Mouse (Mus musculus) kidney, adult 2 months (tissue): ENCODE measurements at regions not wholly inside any gene's neighbourhood (a gene's known extent, or its start where the extent isn't known, plus 50 kb on each side); places are given as distances from the start of the nearest gene placed in this dataset.

Experiments used
- DNase-seq: peaks from one replicate; pipeline ENCODE4 v3.0.0; 2021
- H3K27ac ChIP-seq: fragments of 200-500 bp; 2 replicates; pipeline ENCODE4 v1.5.1; 2012; ENCODE audit warnings: low read depth, low read length, control low read depth, inconsistent platforms; ENCODE audit not compliant: insufficient read depth
- H3K27me3 ChIP-seq: fragments of 200-500 bp; replicated peaks from 2 replicates; pipeline ENCODE4 v1.6.1; 2012; ENCODE audit warnings: mild to moderate bottlenecking, moderate library complexity, low read length, inconsistent platforms; ENCODE audit not compliant: control insufficient read depth, insufficient read depth
- H3K36me3 ChIP-seq: fragments of 200-500 bp; 2 replicates; pipeline ENCODE4 v1.6.1; 2012; ENCODE audit warnings: mild to moderate bottlenecking, moderate library complexity, low read length, inconsistent platforms; ENCODE audit not compliant: control insufficient read depth, insufficient read depth
- H3K4me1 ChIP-seq: fragments of 200-500 bp; 2 replicates; pipeline ENCODE4 v1.6.1; 2011; ENCODE audit warnings: low read length; ENCODE audit not compliant: control insufficient read depth, insufficient read depth
- H3K4me3 ChIP-seq: fragments of 200-500 bp; 2 replicates; pipeline ENCODE4 v1.5.1; 2011; ENCODE audit warnings: mild to moderate bottlenecking, low read depth, low read length, control low read depth; ENCODE audit not compliant: insufficient read depth
- CTCF ChIP-seq: fragments of 200-500 bp; conservative IDR thresholded peaks from 2 replicates; pipeline ENCODE4 v1.5.1; 2011; ENCODE audit warnings: low read depth, mild to moderate bottlenecking, control low read depth, low read length, moderate library complexity, mixed read lengths; ENCODE audit not compliant: insufficient read depth, insufficient read length
- POLR2A ChIP-seq: fragments of 200-500 bp; IDR thresholded peaks from one replicate; pipeline ENCODE4 v1.6.1; 2011; ENCODE audit warnings: low read depth, low read length, control low read depth
- WGBS: fragments of 180-500 bp; shearing (Covaris S2); methylation state at CpG from one replicate; pipeline ENCODE4 v1.1.7; 2018; 5-methylcytosine and 5-hydroxymethylcytosine counted together

- no peak for DNase-seq
- Histone ChIP-seq H3K4me1 (no peaks in the 10 kb centered on the region), H3K36me3 (no peaks in the 10 kb centered on the region), H3K4me3 (no peak overlapping the region), H3K27ac (no peak overlapping the region), H3K27me3 (no peaks in the 10 kb centered on the region)
- TF ChIP-seq CTCF (no peak), POLR2A (no peak)
- WGBS: 13% methylated on average over 3 of the region's 3 CpGs
Measured at GRCm38 (mm10) chr1:78013396-78013795, 183.5 kb downstream of the Pax3 start.

GRCm38 (mm10) chr1:78008811-78009410 is 188.0 kb downstream of the Pax3 start:
- no peak overlapping the region for H3K4me3 ChIP-seq

GRCm38 (mm10) chr1:78004376-78004775 is 192.6 kb downstream of the Pax3 start:
- WGBS: 93% methylated on average over 3 of the region's 3 CpGs
- Histone ChIP-seq H3K27ac (no peak overlapping the region), H3K4me1 (no peaks in the 10 kb centered on the region), H3K27me3 (no peaks in the 10 kb centered on the region; the same call in 1 of the 2 replicates), H3K4me3 (no peak overlapping the region), H3K36me3 (no peaks in the 10 kb centered on the region)
- TF ChIP-seq POLR2A (no peak), CTCF (no peak)
- no peak for DNase-seq

More at GRCm38 (mm10) chr1:78008811-78009410, 188.0 kb downstream of the Pax3 start:
- Histone ChIP-seq H3K27ac (no peak overlapping the region), H3K27me3 (no peaks in the 10 kb centered on the region; the same call in 1 of the 2 replicates), H3K36me3 (no peaks in the 10 kb centered on the region), H3K4me1 (no peaks in the 10 kb centered on the region)
- TF ChIP-seq CTCF (peak; percentile 50; the same call in 1 of the 2 replicates), POLR2A (no peak)
- peak; percentile 30 for DNase-seq
- WGBS: 14% methylated on average over 16 of the region's 16 CpGs

GRCm38 (mm10) chr1:77998727-77999126 is 198.2 kb downstream of the Pax3 start:
- no peak for DNase-seq
- Histone ChIP-seq H3K27ac (no peak overlapping the region), H3K27me3 (no peaks in the 10 kb centered on the region), H3K4me3 (no peak overlapping the region), H3K4me1 (no peaks in the 10 kb centered on the region), H3K36me3 (no peaks in the 10 kb centered on the region)
- no peak for TF ChIP-seq CTCF
- TF ChIP-seq POLR2A: no peak
- WGBS: 65% methylated on average over 3 of the region's 3 CpGs

GRCm38 (mm10) chr1:77981528-77981927 is 215.4 kb downstream of the Pax3 start:
- no peak overlapping the region for H3K4me3 ChIP-seq
- no peak for DNase-seq
- TF ChIP-seq POLR2A (no peak), CTCF (no peak)
- H3K4me1 ChIP-seq: no peaks in the 10 kb centered on the region
- no peak overlapping the region for H3K27ac ChIP-seq
- no peaks in the 10 kb centered on the region for H3K36me3 ChIP-seq
- WGBS: 50% methylated on average over 4 of the region's 4 CpGs
- no peaks in the 10 kb centered on the region for H3K27me3 ChIP-seq

GRCm38 (mm10) chr1:77978696-77979095 is 218.2 kb downstream of the Pax3 start:
- WGBS: 4% methylated on average over 7 of the region's 7 CpGs
- Histone ChIP-seq H3K27me3 (no peaks in the 10 kb centered on the region; the same call in 1 of the 2 replicates), H3K36me3 (no peaks in the 10 kb centered on the region), H3K4me1 (no peaks in the 10 kb centered on the region), H3K27ac (no peak overlapping the region), H3K4me3 (no peak overlapping the region)
- DNase-seq: peak; percentile 58
- TF ChIP-seq CTCF: peak; percentile 83
- no peak for TF ChIP-seq POLR2A

GRCm38 (mm10) chr1:77975941-77976340 is 221.0 kb downstream of the Pax3 start:
- Histone ChIP-seq H3K4me1 (no peaks in the 10 kb centered on the region), H3K27ac (no peak overlapping the region), H3K4me3 (no peak overlapping the region), H3K36me3 (no peaks in the 10 kb centered on the region), H3K27me3 (no peaks in the 10 kb centered on the region; the same call in 1 of the 2 replicates)
- no peak for DNase-seq
- TF ChIP-seq CTCF (no peak), POLR2A (no peak)
- WGBS: 91% methylated on average over 18 of the region's 18 CpGs
